Mouse (Mus musculus) small intestine, adult 2 months (tissue): ENCODE results near the gene Cacna1g.

ENCODE experiments used
- CTCF ChIP-seq: fragments of 200-500 bp; IDR thresholded peaks from 2 replicates; pipeline ENCODE4 v1.5.1; 2012; ENCODE audit warnings: low read depth, mild to moderate bottlenecking, control low read depth, inconsistent platforms, low read length, moderate library complexity, mixed read lengths; ENCODE audit not compliant: insufficient replicate concordance, insufficient read length; ENCODE audit errors: extremely low read depth
- POLR2A ChIP-seq: fragments of 200-500 bp; IDR thresholded peaks from 2 replicates; pipeline ENCODE4 v1.6.1; 2012; ENCODE audit warnings: low read depth, mild to moderate bottlenecking, control low read depth, inconsistent platforms, low read length, moderate library complexity

DNA sequence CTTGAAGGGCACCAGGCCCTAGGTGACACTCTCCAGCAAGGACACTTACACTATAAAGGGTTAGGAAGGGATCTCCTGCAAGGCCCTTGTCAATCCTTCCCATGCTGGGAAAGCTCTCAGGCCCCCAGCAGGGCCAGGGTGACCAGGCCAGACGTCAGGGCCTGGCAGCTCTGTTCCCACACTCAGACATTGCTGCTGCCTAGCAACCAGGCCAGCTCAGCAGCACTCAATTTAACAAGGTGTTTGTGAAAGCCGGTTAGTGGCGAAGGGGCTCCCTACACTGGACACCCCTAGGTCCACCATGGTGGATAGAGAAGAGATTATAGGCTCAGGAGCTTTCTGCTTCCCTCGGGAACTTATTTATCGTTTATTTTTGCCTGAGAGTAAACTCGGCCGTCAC, 32.9 kb downstream of the Cacna1g start:
- TF ChIP-seq CTCF (no peak), POLR2A (no peak)
